Mouse (Mus musculus) megakaryocyte progenitor cell, adult 5-6 weeks (primary cell): ENCODE measurements around the gene Tjp2. TPM values are rescaled to one million over a fixed set of nuclear protein-coding genes. Genes with fewer than 3 reads are reported as not detected.
"Not testable (repeated sequence)": the region's sequence is repeated elsewhere in the genome, so short reads cannot be mapped to it uniquely, and the experiment has no call there.

Source experiments
- ATAC-seq: replicated peaks from 2 replicates; pipeline ENCODE4 v1.8.0; 2016; ENCODE audit warnings: mild to moderate bottlenecking, moderate TSS enrichment, inconsistent platforms; ENCODE audit not compliant: poor library complexity
- total RNA-seq, 2 experiments: library from RNA; stranded (forward) in 1 of 2; stranded (reverse) in 1 of 2; fragments of 157-497, 149-512 nt in 1 of 2; fragments of 200-1000 nt in 1 of 2; gene quantifications; 2 replicates each; pipeline versions ENCODE4 v1.2.3 to v1.2.4; 2015 to 2017

Gene Tjp2
- total RNA-seq (2015) (2.5 and 2.7 TPM in 2 replicates), total RNA-seq (2017) (3.5 TPM in 2 replicates)

GRCm38 (mm10) chr19:24224500-24225304, at the start of gene Tjp2:
TSS of gene Tjp2 (minus strand) at chr19:24225030.
- ATAC-seq = peak; percentile 77

- ATAC-seq = peak; percentile 44; the same call in 1 of the 2 replicates
These were observed 49.5 kb upstream of the Tjp2 start for GRCm38 (mm10) chr19:24274281-24274680.

GRCm38 (mm10) chr19:24271746-24272426, 47.1 kb upstream of the Tjp2 start:
- peak; percentile 97 for ATAC-seq

GRCm38 (mm10) chr19:24271326-24271725, 46.5 kb upstream of the Tjp2 start:
- ATAC-seq = no peak

GRCm38 (mm10) chr19:24268531-24268930, 43.7 kb upstream of the Tjp2 start:
- ATAC-seq = no peak

- ATAC-seq = no peak
These were observed 41.4 kb upstream of the Tjp2 start for GRCm38 (mm10) chr19:24266046-24266830.

GRCm38 (mm10) chr19:24264991-24265390, 40.2 kb upstream of the Tjp2 start:
- peak; percentile 99 for ATAC-seq

GRCm38 (mm10) chr19:24262736-24263135, 37.9 kb upstream of the Tjp2 start:
- ATAC-seq = no peak

- no peak for ATAC-seq
These were observed 34.8 kb upstream of the Tjp2 start for GRCm38 (mm10) chr19:24259390-24260351.

- no peak for ATAC-seq
These were observed 33.5 kb upstream of the Tjp2 start for GRCm38 (mm10) chr19:24258368-24258767.

GRCm38 (mm10) chr19:24257962-24258361, 33.1 kb upstream of the Tjp2 start:
- no peak for ATAC-seq

- ATAC-seq = no peak
These were observed 28.9 kb upstream of the Tjp2 start for GRCm38 (mm10) chr19:24253657-24254260.

GRCm38 (mm10) chr19:24251869-24252268, 27.0 kb upstream of the Tjp2 start:
- no peak for ATAC-seq

- ATAC-seq = no peak
These were observed 18.5 kb upstream of the Tjp2 start for GRCm38 (mm10) chr19:24243340-24243739.

- no peak for ATAC-seq
These were observed 17.1 kb upstream of the Tjp2 start for GRCm38 (mm10) chr19:24241799-24242546.

- no peak for ATAC-seq
These were observed 16.4 kb upstream of the Tjp2 start for GRCm38 (mm10) chr19:24241271-24241670.

GRCm38 (mm10) chr19:24238011-24238410, 13.2 kb upstream of the Tjp2 start:
- no peak for ATAC-seq

GRCm38 (mm10) chr19:24232356-24232755, 7.5 kb upstream of the Tjp2 start:
- not testable (repeated sequence) for ATAC-seq

- peak; percentile 60 for ATAC-seq
These were observed 471 bp upstream of the Tjp2 start for GRCm38 (mm10) chr19:24225305-24225696.
